Mouse (Mus musculus) cerebellum, adult 2 months (tissue): ENCODE results near the gene Lingo3.

Source experiments
- CTCF ChIP-seq: fragments of 200-500 bp; IDR thresholded peaks from 2 replicates; pipeline ENCODE4 v1.5.1; 2011; ENCODE audit warnings: low read depth, mild to moderate bottlenecking, control low read depth, low read length, moderate library complexity, borderline replicate concordance; ENCODE audit not compliant: insufficient read depth
- POLR2A ChIP-seq: fragments of 200-500 bp; IDR thresholded peaks from 2 replicates; pipeline ENCODE4 v1.6.1; 2011; ENCODE audit warnings: low read length, control low read depth, borderline replicate concordance; ENCODE audit not compliant: insufficient read depth

GRCm38 (mm10) chr10:80784302-80784701 lies 59.5 kb downstream of the Lingo3 start:
- TF ChIP-seq CTCF = no peak
- TF ChIP-seq POLR2A = no peak
